Mouse (Mus musculus) stomach, embryonic 14.5 days (tissue): Measurements from ENCODE around the gene Igfbp3. TPM values are rescaled to one million over a fixed set of nuclear protein-coding genes. Genes with fewer than 3 reads are reported as not detected.

ENCODE experiments used
- ATAC-seq: fragments of 200-750 bp; cut with Nextera tagmentation; 2 replicates; pipeline ENCODE4 v1.8.0; 2017; ENCODE audit warnings: low read depth, moderate TSS enrichment; ENCODE audit not compliant: insufficient number of reproducible peaks, insufficient read depth, low FRiP score
- H3K27ac ChIP-seq: fragments of 300-500 bp; sonication (generic); 2 replicates; pipeline ENCODE4 v1.5.1; 2014; ENCODE audit warnings: mild to moderate bottlenecking, low read length, moderate library complexity, mixed read lengths
- H3K27me3 ChIP-seq: fragments of 300-500 bp; sonication (generic); 2 replicates; pipeline ENCODE4 v1.6.1; 2014; ENCODE audit warnings: low read length, control low read depth, mixed read lengths; ENCODE audit not compliant: control insufficient read depth, insufficient read depth
- H3K36me3 ChIP-seq: fragments of 300-500 bp; sonication (generic); 2 replicates; pipeline ENCODE4 v1.6.1; 2014; ENCODE audit warnings: mild to moderate bottlenecking, control low read depth, low read length, moderate library complexity, mixed read lengths; ENCODE audit not compliant: control insufficient read depth, insufficient read depth
- H3K4me1 ChIP-seq: fragments of 300-500 bp; sonication (generic); 2 replicates; pipeline ENCODE4 v1.6.1; 2014; ENCODE audit warnings: low read length, control low read depth, mixed read lengths; ENCODE audit not compliant: control insufficient read depth, insufficient read depth
- H3K4me2 ChIP-seq: fragments of 300-500 bp; sonication (generic); replicated peaks from 2 replicates; pipeline ENCODE4 v1.6.1; 2014; ENCODE audit warnings: low read depth, low read length, control low read depth
- H3K4me3 ChIP-seq: fragments of 300-500 bp; sonication (generic); 2 replicates; pipeline ENCODE4 v1.5.1; 2014; ENCODE audit warnings: low read depth, low read length, control low read depth
- H3K9ac ChIP-seq: fragments of 300-500 bp; sonication (generic); replicated peaks from 2 replicates; pipeline ENCODE4 v1.6.1; 2014; ENCODE audit warnings: low read depth, mild to moderate bottlenecking, control low read depth, low read length, moderate library complexity, mixed read lengths
- H3K9me3 ChIP-seq: fragments of 300-500 bp; sonication (generic); 2 replicates; pipeline ENCODE4 v1.6.1; 2016; ENCODE audit warnings: low read depth, low read length, control low read depth; ENCODE audit not compliant: control insufficient read depth
- WGBS: fragments of 180-500 bp; shearing (Covaris S2); extraction: QIAGEN DNeasy Blood & Tissue Kit; methylation state at CpG from one replicate; pipeline ENCODE4 v1.1.7; 2014; 5-methylcytosine and 5-hydroxymethylcytosine counted together
- polyA plus RNA-seq: library from polyadenylated mRNA; unstranded; fragments of >200 nt; fragmentation: Nextera tagmentation; extraction: Ambion mirVana; gene quantifications from 2 replicates; pipeline ENCODE4 v1.2.1, GENCODE M21; 2014

Igfbp3 gene
- polyA plus RNA-seq, 1 experiment from 2014 or later: 49.9 TPM

GRCm38 (mm10) chr11:7234981-7235609 lies 21.4 kb upstream of the Igfbp3 start:
- Histone ChIP-seq H3K27ac (peak overlapping the region; percentile 23; the same call in 1 of the 2 replicates), H3K4me3 (no peak overlapping the region), H3K9me3 (no peaks in the 10 kb centered on the region), H3K27me3 (no peaks in the 10 kb centered on the region), H3K4me1 (no peaks in the 10 kb centered on the region), H3K4me2 (no peak overlapping the region), H3K36me3 (no peaks in the 10 kb centered on the region), H3K9ac (no peak overlapping the region)
- WGBS: 75% methylated on average over 3 of the region's 3 CpGs
- ATAC-seq: no peak; the same call in 1 of the 2 replicates

GRCm38 (mm10) chr11:7234436-7234835 lies 20.7 kb upstream of the Igfbp3 start:
- H3K36me3 ChIP-seq: no peaks in the 10 kb centered on the region
- H3K9me3 ChIP-seq: no peaks in the 10 kb centered on the region
- no peak overlapping the region for H3K4me3 ChIP-seq
- H3K4me2 ChIP-seq: no peak overlapping the region
- 0 out of 2 replicates have a peak overlapping the region, but pooled peaks have one; percentile 23 for H3K27ac ChIP-seq
- H3K9ac ChIP-seq: no peak overlapping the region
- H3K4me1 ChIP-seq: no peaks in the 10 kb centered on the region
- whole genome bisulfite sequencing: 61% methylated on average over 1 of the region's 1 CpGs
- no peak for ATAC-seq
- no peaks in the 10 kb centered on the region for H3K27me3 ChIP-seq

- Histone ChIP-seq H3K4me1 (no peaks in the 10 kb centered on the region), H3K9me3 (no peaks in the 10 kb centered on the region), H3K4me2 (no peak overlapping the region), H3K27me3 (no peaks in the 10 kb centered on the region), H3K36me3 (no peaks in the 10 kb centered on the region), H3K9ac (no peak overlapping the region), H3K27ac (no peak overlapping the region), H3K4me3 (no peak overlapping the region)
- no peak for ATAC-seq
- 89% methylated on average over 2 of the region's 2 CpGs for WGBS
These were observed 19.6 kb upstream of the Igfbp3 start for GRCm38 (mm10) chr11:7233333-7233732.

GRCm38 (mm10) chr11:7231958-7232357 lies 18.2 kb upstream of the Igfbp3 start:
- no peak overlapping the region for H3K4me2 ChIP-seq
- H3K4me3 ChIP-seq: no peak overlapping the region
- H3K9me3 ChIP-seq: no peaks in the 10 kb centered on the region
- H3K9ac ChIP-seq: no peak overlapping the region
- H3K27me3 ChIP-seq: no peaks in the 10 kb centered on the region
- H3K36me3 ChIP-seq: no peaks in the 10 kb centered on the region
- 90% methylated on average over 4 of the region's 4 CpGs for WGBS
- ATAC-seq: no peak
- no peak overlapping the region for H3K27ac ChIP-seq
- no peaks in the 10 kb centered on the region for H3K4me1 ChIP-seq

GRCm38 (mm10) chr11:7230000-7230399 lies 16.3 kb upstream of the Igfbp3 start:
- no peaks in the 10 kb centered on the region for H3K36me3 ChIP-seq
- WGBS: 51% methylated on average over 4 of the region's 4 CpGs
- ATAC-seq: no peak
- H3K27me3 ChIP-seq: no peaks in the 10 kb centered on the region
- no peak overlapping the region for H3K4me3 ChIP-seq
- no peak overlapping the region for H3K9ac ChIP-seq
- H3K9me3 ChIP-seq: no peaks in the 10 kb centered on the region
- H3K27ac ChIP-seq: no peak overlapping the region
- no peak overlapping the region for H3K4me2 ChIP-seq
- H3K4me1 ChIP-seq: no peaks in the 10 kb centered on the region

GRCm38 (mm10) chr11:7228107-7228506 lies 14.4 kb upstream of the Igfbp3 start:
- Histone ChIP-seq H3K9me3 (no peaks in the 10 kb centered on the region), H3K9ac (no peak overlapping the region), H3K4me3 (no peak overlapping the region), H3K36me3 (no peaks in the 10 kb centered on the region), H3K27ac (no peak overlapping the region), H3K4me2 (no peak overlapping the region), H3K27me3 (no peaks in the 10 kb centered on the region), H3K4me1 (no peaks in the 10 kb centered on the region)
- ATAC-seq: no peak
- 81% methylated on average over 4 of the region's 4 CpGs for WGBS

GRCm38 (mm10) chr11:7226810-7227550 lies 13.3 kb upstream of the Igfbp3 start:
- Histone ChIP-seq H3K4me1 (no peaks in the 10 kb centered on the region), H3K4me3 (no peak overlapping the region), H3K27ac (no peak overlapping the region), H3K9ac (no peak overlapping the region), H3K4me2 (no peak overlapping the region), H3K9me3 (no peaks in the 10 kb centered on the region), H3K36me3 (no peaks in the 10 kb centered on the region), H3K27me3 (no peaks in the 10 kb centered on the region)
- ATAC-seq: peak; percentile 43; the same call in 1 of the 2 replicates
- WGBS: 72% methylated on average over 7 of the region's 7 CpGs

GRCm38 (mm10) chr11:7226200-7226599 lies 12.5 kb upstream of the Igfbp3 start:
- Histone ChIP-seq H3K9ac (no peak overlapping the region), H3K4me2 (no peak overlapping the region), H3K27me3 (no peaks in the 10 kb centered on the region), H3K4me1 (no peaks in the 10 kb centered on the region), H3K27ac (no peak overlapping the region), H3K36me3 (no peaks in the 10 kb centered on the region), H3K4me3 (no peak overlapping the region), H3K9me3 (no peaks in the 10 kb centered on the region)
- ATAC-seq: no peak
- 67% methylated on average over 2 of the region's 2 CpGs for WGBS
